Mouse (Mus musculus) layer of hippocampus, adult 6 months (tissue): ENCODE results near the gene Dnajc6. TPM values are rescaled to one million over a fixed set of nuclear protein-coding genes. Genes with fewer than 3 reads are reported as not detected.

ENCODE experiments used
- long read RNA-seq, 2 experiments: library from polyadenylated mRNA; unstranded; transcript quantifications; one replicate each; pipeline ENCODE4 v2.0.0; 2019 to 2020
- polyA plus RNA-seq: library from polyadenylated mRNA; unstranded; fragments of <200 nt; fragmentation: Nextera tagmentation; gene quantifications from 2 replicates; pipeline ENCODE4 v1.2.3, GENCODE M21; 2021

Dnajc6 gene
- polyA plus RNA-seq = 122 and 124 TPM in 2 replicates
- long read RNA-seq, experiment 1, full-length matches to known transcripts = 5 of 124 reads
- long read RNA-seq, experiment 1, partial matches to known transcripts = 104 of 124 reads
- long read RNA-seq, experiment 1, other reads (novel, unspliced or antisense) = 15 of 124 reads
- long read RNA-seq, experiment 2, full-length matches to known transcripts = 86 of 513 reads
- long read RNA-seq, experiment 2, partial matches to known transcripts = 309 of 513 reads
- long read RNA-seq, experiment 2, other reads (novel, unspliced or antisense) = 118 of 513 reads

GRCm38 (mm10) chr4:101496534-101497237, at the start of gene Dnajc6:
Gene Dnajc6, plus strand, starts transcription at chr4:101496648.

GRCm38 (mm10) chr4:101647196-101647905, 150.9 kb downstream of the Dnajc6 start, which contains the start of gene Leprot:
Gene Leprot, plus strand, starts transcription at chr4:101647718.

Other genes with a start within 250 kb of the Dnajc6 start
- 50.2 and 51.3 TPM in 2 replicates for gene Jak1, start 231.4 kb upstream of the Dnajc6 start, polyA plus RNA-seq
- 26.0 and 33.3 TPM in 2 replicates for gene Ak4, start 77.4 kb upstream of the Dnajc6 start, polyA plus RNA-seq
- 43.6 and 44.3 TPM in 2 replicates for gene Leprot, start 151.1 kb downstream of the Dnajc6 start, polyA plus RNA-seq
- 0.44 and 1.8 TPM in 2 replicates for gene Lepr, start 220.8 kb downstream of the Dnajc6 start, polyA plus RNA-seq